Mouse (Mus musculus) adipose tissue, adult 10 weeks (tissue): ENCODE data around the gene Rsl24d1. TPM values are rescaled to one million over a fixed set of nuclear protein-coding genes. Genes with fewer than 3 reads are reported as not detected.

ENCODE experiments used
- polyA plus RNA-seq: library from polyadenylated mRNA; stranded (reverse); fragments of 350-450 nt; fragmentation: Illumina TruSeq; extraction: RNeasy Lipid Tissue Mini Kit (QIAGEN cat#74804); gene quantifications from one replicate; pipeline ENCODE4 v1.2.3, GENCODE M21; 2014; ENCODE audit warnings: low read depth, low replicate concordance

Gene Rsl24d1
- 30.6 TPM for polyA plus RNA-seq

GRCm38 (mm10) chr9:73112919-73113906, at the start of gene Rsl24d1:
Gene Rsl24d1, plus strand, starts transcription at chr9:73113426.

DNA sequence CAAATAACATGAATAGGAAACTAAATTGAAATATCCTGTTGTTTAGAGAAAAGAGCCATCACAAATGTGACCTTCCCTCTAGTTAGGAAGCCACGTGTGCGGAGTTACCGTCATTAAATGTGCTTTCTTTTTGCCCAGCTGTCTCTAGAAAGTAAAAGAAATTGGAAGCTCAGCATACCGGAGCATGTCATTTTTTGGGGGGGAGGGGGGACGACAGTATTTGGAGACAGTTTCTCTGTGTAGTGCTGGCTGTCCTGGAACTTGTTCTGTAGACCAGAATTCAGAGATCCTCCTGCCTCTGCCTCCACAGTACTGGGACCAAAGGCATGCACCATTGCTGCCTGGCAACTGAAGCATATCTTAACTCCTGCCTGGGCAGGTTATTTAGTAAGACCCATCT, 11.7 kb upstream of the Rsl24d1 start, which contains the start of gene Khdc3:
Gene Khdc3 (plus strand): TSS at position 301 of the 400 bp plus-strand sequence.

DNA sequence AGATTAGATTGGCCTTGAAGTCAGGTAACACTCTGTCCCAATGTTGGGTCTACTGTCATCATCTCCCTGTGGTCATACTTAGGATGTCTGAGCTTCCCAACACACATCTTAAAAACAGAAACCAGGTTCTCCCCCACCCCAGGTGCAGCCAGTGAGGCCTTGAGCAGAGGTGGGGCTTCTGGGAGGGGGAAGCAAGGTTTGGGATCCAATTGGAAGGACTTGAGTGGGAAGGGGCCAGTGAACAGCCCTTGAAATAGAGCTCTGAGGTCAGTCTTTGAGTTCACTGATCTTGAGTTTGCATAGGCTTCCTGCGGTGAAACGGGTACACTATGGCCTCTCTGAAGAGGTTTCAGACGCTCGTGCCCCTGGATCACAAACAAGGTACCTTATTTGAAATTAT, 11.0 kb upstream of the Rsl24d1 start, which contains the start of gene Gm20509:
Gene Gm20509 (plus strand): TSS at position 290 of the 400 bp plus-strand sequence.

Other genes with a start within 250 kb of the Rsl24d1 start
- gene Pygo1, start 187.8 kb upstream of the Rsl24d1 start, polyA plus RNA-seq = 1.7 TPM
- gene Dyx1c1, start 154.6 kb upstream of the Rsl24d1 start, polyA plus RNA-seq = 3.8 TPM
- not detected for gene Gm44503, start 154.6 kb upstream of the Rsl24d1 start, polyA plus RNA-seq
- gene Ccpg1os, start 128.0 kb upstream of the Rsl24d1 start, polyA plus RNA-seq = 40.9 TPM
- 89.7 TPM for gene Ccpg1, start 128.0 kb upstream of the Rsl24d1 start, polyA plus RNA-seq
- 11.1 TPM for gene Pigb, start 73.0 kb upstream of the Rsl24d1 start, polyA plus RNA-seq
- 3.4 TPM for gene Rab27a, start 68.6 kb upstream of the Rsl24d1 start, polyA plus RNA-seq
- not detected for gene Khdc3, start 11.6 kb upstream of the Rsl24d1 start, polyA plus RNA-seq
- not detected for gene Gm20509, start 11.0 kb upstream of the Rsl24d1 start, polyA plus RNA-seq